Mouse (Mus musculus) embryonic fibroblast, embryonic 13.5 days (primary cell): ENCODE results near the gene Wfdc6a. TPM values are rescaled to one million over a fixed set of nuclear protein-coding genes. Genes with fewer than 3 reads are reported as not detected.
"Not testable (repeated sequence)": the region's sequence is repeated elsewhere in the genome, so short reads cannot be mapped to it uniquely, and the experiment has no call there.

Experiments used
- H3K27ac ChIP-seq: 2 replicates; pipeline ENCODE4 v1.5.1; 2012; ENCODE audit warnings: low read length, control low read depth, inconsistent platforms; ENCODE audit not compliant: insufficient read depth
- H3K4me1 ChIP-seq: 2 replicates; pipeline ENCODE4 v1.6.1; 2011; ENCODE audit warnings: low read length; ENCODE audit not compliant: control insufficient read depth, insufficient read depth
- H3K4me3 ChIP-seq: 2 replicates; pipeline ENCODE4 v1.5.1; 2011; ENCODE audit warnings: mild to moderate bottlenecking, control low read depth, low read length; ENCODE audit not compliant: insufficient read depth
- CTCF ChIP-seq: IDR thresholded peaks from 2 replicates; pipeline ENCODE4 v1.5.1; 2011; ENCODE audit warnings: mild to moderate bottlenecking, control low read depth, low read length, moderate library complexity, borderline replicate concordance; ENCODE audit not compliant: insufficient read depth
- POLR2A ChIP-seq: IDR thresholded peaks from 2 replicates; pipeline ENCODE4 v1.6.1; 2011; ENCODE audit warnings: low read depth, mild to moderate bottlenecking, control low read depth, low read length, moderate library complexity
- polyA plus RNA-seq: library from polyadenylated mRNA; stranded (reverse); fragments of >200 nt; gene quantifications from 2 replicates; pipeline ENCODE4 v1.2.4, GENCODE M21; 2011; ENCODE audit warnings: low read depth; ENCODE audit not compliant: missing spikeins, insufficient read length

Gene Wfdc6a
- polyA plus RNA-seq, 1 experiment, result not detected

- Histone ChIP-seq H3K4me1 (no peaks in the 10 kb centered on the region), H3K4me3 (no peak overlapping the region), H3K27ac (no peak overlapping the region)
- TF ChIP-seq CTCF, result peak; percentile 59; the same call in 1 of the 2 replicates
- no peak for TF ChIP-seq POLR2A
Observed at GRCm38 (mm10) chr2:164592014-164592413, 6.8 kb upstream of the Wfdc6a start.

DNA sequence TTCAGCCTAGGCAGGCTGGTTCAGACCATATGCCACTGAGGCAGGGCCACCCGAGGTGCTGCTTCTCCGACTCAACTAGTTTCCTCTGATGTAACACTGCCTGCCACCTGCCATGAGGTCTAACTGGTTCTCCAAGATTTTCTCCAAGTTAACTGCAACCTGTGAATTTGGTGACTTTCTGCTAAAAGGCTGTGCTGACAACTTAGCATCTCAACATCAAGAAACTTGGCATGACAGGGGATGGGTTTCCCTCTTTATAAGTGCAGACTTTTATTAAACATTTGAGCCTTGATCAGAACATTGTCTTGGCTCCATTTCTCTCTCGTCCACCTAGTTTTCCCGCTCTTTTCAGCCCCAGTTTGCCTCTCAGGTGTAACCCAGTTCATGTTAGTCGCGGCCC, 11.9 kb downstream of the Wfdc6a start, which contains the start of gene Spint3:
Gene Spint3, minus strand, starts transcription at position 101 of the 400 bp plus-strand sequence.
- not testable (repeated sequence) for H3K27ac ChIP-seq, H3K4me1 ChIP-seq, H3K4me3 ChIP-seq

DNA sequence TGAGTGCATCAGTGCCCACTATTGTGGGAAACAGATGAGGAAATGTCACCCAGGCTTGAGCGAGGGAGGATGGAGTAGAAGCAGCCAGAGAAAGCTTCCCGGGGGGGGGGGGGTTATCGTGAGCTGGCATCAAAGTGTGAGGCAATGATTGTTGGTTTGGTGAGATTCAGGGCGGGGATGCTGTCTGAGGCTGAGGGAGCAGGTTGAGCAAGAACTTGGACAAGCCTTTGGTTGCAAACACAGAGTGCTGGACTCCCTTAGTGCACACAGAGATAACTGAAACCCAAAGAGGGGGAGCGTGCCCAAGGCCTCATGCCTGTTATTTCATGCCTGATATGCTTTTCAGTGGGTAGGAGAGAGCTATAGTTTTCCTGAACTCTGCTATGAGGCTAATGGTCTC, 17.8 kb downstream of the Wfdc6a start:
- Histone ChIP-seq H3K27ac (no peak overlapping the region), H3K4me1 (no peaks in the 10 kb centered on the region), H3K4me3 (no peak overlapping the region)
- TF ChIP-seq CTCF, result no peak
- no peak for TF ChIP-seq POLR2A

DNA sequence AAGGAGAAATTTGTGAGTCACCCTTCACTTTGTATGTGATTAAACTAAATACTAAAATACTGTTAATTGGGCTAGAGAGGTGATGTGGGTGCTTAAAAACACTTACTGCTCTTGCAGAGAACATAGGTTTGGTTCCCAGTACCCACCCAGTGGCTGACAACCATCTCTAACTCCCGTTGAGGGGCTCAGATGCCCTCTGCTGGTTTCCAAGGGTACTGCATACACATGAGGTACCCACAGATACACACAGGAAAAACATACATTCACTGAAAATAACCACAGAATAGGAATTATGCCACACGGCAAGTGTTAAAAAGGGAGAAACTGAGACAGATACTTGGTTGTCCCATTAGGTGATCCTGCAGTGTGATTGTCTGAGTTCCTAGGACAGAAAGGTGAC, 18.2 kb downstream of the Wfdc6a start:
- Histone ChIP-seq H3K27ac (no peak overlapping the region), H3K4me1 (no peaks in the 10 kb centered on the region), H3K4me3 (no peak overlapping the region)
- TF ChIP-seq POLR2A (no peak), CTCF (no peak)

- Histone ChIP-seq H3K4me3 (no peak overlapping the region), H3K4me1 (no peaks in the 10 kb centered on the region), H3K27ac (no peak overlapping the region)
- TF ChIP-seq CTCF, result no peak
- TF ChIP-seq POLR2A, result no peak
Observed at GRCm38 (mm10) chr2:164564346-164564745, 20.9 kb downstream of the Wfdc6a start.

GRCm38 (mm10) chr2:164563339-164564038, 21.8 kb downstream of the Wfdc6a start:
- TF ChIP-seq CTCF (no peak), POLR2A (no peak)
- H3K4me1 ChIP-seq, result peaks cover 6% of the 10 kb centered on the region; the same call in 1 of the 2 replicates
- H3K4me3 ChIP-seq, result peak overlapping the region; percentile 1; the same call in 1 of the 2 replicates
- no peak overlapping the region for H3K27ac ChIP-seq

DNA sequence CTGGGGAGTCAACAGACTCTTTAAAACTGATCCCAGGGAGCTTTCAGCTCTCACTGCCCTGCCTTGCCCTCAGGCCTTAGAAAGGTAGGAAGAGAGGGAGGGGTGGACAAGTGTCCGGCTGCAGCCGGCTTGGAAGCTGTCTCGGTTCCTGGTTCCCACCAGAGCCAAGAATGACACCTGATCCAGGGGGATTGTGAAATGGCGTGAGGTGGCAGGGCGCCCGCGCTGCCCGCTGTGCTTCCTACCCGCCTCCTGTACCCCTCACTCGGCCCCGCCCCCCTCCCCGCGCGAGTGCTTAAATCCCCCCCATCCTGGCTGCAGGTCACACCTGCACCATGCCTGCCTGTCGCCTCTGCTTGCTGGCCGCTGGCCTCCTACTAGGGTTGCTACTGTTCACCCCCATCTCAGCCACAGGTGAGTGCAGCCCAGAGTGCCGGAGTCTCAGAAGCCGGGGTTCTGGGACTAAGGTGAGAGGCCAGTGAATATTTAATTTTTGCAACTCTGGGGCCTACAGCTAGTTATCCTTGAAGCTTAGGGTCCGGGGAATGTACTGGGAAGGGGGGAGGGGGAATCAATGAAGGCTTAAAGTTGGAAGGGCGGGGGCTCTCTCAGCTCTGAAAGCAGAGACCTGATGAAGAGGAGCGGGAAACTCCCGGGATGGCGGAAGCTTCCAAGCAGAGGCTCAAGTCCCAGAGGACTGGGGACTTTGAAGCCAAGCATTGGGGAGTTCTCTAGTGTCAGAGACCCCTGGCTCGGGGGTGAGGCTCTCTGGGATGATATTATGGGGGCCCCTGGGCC, 22.7 kb downstream of the Wfdc6a start, which contains the start of gene Wfdc2:
Gene Wfdc2, plus strand, starts transcription at position 23 of the 798 bp plus-strand sequence.
- Histone ChIP-seq H3K27ac (no peak within 1 kb of the TSS), H3K4me3 (no peak within 1 kb of the TSS), H3K4me1 (peaks cover 7% of the 10 kb centered on the region; the same call in 1 of the 2 replicates)
- TF ChIP-seq CTCF (no peak), POLR2A (no peak)

DNA sequence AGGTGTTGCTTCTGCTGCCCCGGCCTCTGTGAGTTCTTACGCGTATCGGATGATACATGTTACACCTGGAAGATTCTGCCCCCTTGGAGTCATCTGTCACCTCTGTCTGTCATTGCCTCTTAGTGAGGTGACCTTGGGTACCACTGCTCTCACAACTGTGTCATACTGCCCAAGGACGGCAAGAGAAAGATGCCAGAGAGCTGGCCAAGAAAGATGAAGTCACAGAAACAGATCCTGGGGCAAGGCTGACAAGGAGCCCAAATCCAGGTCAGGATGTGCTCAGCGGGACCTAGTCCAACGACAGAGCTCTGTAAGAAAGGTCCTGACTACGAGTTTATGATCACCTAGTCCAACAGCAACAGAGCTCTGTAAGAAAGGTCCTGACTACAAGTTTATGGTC, 25.1 kb downstream of the Wfdc6a start:
- Histone ChIP-seq H3K4me3 (no peak overlapping the region), H3K27ac (no peak overlapping the region), H3K4me1 (peaks cover 7% of the 10 kb centered on the region)
- TF ChIP-seq POLR2A (no peak), CTCF (no peak)

DNA sequence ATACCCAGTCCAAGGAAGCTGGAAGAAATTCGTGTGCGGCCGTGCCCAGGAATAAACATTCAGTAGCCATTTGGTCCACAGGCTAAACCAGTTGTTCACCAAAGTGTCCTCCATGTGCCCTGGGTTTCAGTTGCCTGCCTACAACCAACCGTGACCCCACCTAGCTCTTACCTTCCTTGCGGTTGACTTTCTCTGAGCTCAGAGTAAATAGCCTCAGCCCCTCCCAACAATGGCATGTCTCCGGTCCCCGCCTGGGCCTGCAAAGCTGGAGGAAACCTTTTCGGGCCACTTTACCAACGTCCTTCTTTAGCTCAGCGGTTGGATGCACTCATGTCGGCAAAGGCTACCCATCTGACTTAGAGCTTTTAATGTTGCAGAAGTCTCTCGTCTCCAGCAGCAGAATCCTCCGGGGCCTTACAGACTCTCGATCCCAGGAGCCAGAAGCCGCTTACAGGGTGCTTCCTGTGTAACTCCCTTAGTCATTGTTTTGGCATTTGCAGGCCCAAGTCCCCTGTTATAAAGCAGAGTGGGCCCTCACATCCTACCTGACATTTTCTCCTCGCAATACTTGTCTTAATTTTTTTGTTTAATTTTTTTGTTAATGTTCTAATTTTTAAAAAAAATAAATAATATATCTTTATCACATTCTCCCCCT, 26.1 kb downstream of the Wfdc6a start:
- no peak overlapping the region for H3K4me3 ChIP-seq
- no peak overlapping the region for H3K27ac ChIP-seq
- TF ChIP-seq POLR2A (no peak), CTCF (no peak)
- H3K4me1 ChIP-seq, result peaks cover 7% of the 10 kb centered on the region

DNA sequence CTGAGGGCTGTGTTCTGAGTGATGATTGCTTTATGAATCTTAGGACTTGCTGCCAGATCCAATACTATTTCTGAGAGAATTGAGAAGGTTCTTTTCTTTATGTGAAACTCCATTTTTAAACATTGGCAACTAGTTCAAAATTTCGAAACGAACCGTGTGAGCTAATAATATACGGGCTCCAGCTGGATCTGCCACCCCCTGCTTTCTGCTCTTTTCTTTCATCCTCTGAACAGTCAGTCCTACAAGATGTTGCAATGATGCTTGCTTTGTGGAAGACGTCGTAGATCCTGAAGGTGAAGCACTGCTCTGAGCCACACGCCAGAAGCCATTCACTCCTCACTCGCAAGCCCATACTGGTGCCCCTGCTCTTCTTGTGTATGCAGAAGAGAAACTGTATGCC, 26.8 kb downstream of the Wfdc6a start:
- Histone ChIP-seq H3K4me1 (peaks cover 7% of the 10 kb centered on the region), H3K27ac (no peak overlapping the region), H3K4me3 (no peak overlapping the region)
- no peak for TF ChIP-seq POLR2A
- no peak for TF ChIP-seq CTCF
